Mouse (Mus musculus): Measurements from ENCODE around the gene Gm21992.
A peak's percentile ranks its signal among the peaks of the same experiment; 100 is the strongest.

Gm21992 gene

DNA sequence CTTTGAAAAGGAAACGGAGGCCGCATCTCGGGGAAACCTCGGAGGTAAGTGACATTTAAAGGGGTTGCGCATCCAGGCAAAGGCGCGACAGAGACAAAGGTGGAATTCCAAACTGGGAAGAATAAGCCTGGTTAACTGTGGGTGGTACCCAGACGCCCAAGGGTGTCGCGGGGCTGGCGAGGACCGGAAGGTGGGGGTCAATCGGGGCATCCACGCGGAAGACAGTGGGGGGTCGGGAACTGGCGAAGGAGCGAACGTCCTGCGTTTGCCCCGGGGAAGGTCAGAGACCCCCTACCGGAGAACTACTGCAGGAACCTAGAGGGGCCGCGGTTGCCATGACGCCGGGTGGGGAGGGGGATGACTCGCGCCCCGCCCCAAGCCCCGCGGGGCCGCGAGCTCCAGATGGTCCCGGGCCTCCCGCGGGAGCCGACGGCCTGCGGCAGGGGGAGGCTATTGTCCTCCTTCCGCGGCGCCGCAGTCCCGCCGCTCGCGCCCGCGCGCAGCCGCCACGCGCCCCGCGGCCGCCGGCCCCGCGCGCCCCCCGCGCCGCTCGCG lies 99.7 kb downstream of the Gm21992 start:
- DNase-seq (ENCODE audit: low spot score), result no peak

DNA sequence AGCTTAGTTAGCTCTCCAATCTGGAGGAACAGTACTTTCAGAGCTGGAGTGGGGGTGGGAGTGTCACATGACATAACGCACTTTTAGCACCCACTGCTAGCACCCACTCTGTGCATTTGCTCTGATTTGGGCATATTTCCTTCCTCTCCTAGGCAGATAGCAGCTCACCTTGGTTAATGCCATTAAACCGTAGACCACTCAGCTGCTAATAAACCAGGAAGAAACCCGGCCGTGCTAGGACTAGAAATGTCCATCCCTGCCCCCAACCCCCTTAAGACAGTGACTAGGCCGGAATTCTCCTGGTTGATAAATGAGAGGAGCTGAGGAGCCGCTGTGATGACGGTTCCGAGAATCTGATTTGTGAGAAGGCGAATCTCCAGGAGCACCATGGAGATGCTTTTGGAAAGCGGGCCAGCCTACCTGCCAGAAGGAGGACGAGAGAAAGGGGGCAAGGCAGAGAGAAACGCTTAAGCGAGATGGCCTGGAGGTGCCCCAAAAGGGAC lies 100.3 kb downstream of the Gm21992 start, which contains the start of gene Sptbn2:
TSS of gene Sptbn2 (plus strand) at position 70 of the 503 bp plus-strand sequence.
- no peak for DNase-seq (ENCODE audit: low spot score)

DNA sequence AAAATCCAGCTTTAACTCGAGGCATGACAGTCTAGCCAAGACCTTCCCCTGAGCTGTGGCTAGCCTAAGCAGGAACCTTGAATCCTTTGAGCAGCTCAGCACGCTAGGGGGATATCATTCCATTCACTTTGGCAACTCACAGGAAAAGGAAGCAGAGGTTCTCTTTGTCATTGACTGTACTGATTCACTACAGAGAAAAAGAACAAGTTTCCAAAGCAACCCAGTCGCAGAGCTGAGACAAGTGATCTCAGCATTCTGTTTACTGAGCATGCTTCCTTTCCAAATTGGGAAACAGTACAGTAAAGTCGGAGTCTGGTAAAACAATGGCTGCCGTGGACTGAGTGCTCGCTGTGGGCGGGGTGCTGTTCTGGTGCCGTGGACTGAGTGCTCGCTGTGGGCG lies 102.6 kb downstream of the Gm21992 start:
- DNase-seq (ENCODE audit: low spot score), result no peak

DNA sequence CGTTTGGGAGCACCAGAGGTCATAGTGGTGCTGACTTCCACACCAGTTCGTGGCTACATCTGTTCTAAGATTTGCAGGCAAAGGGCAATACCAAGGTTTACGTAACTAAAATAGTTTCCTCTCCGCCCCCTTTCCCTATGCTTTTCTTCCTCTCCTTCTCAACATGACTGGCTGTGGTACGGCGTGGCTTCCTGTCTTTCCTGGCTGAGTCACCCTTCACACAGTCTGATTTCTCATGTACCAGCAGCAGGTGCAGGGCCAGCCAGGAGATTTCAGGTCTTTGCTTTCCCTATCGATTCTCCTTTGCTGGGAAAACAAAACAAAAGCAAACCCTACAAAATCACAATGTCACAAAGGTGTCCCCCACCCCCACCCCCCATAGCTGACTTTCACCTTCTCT lies 110.2 kb downstream of the Gm21992 start:
- DNase-seq (ENCODE audit: low spot score), result no peak

DNA sequence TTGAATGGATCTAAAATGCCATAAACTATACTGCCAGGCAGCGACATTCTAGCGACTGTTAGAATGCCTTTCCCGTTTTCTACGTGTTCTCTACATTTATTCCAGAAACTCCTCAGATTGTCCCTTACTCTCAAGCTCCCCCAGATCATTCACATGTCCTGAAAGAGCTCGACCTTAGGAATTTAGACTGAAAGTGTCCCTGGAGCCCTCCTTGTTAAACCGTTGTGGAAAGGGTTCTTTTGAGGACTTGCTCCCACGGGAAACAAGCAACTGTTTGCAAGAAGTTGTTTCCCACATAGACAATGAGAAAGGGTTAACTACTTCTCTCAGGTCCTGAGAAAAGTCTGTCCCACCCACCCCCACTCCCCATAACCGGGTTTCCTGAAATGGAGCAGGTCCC lies 110.8 kb downstream of the Gm21992 start:
- DNase-seq (ENCODE audit: low spot score), result no peak

DNA sequence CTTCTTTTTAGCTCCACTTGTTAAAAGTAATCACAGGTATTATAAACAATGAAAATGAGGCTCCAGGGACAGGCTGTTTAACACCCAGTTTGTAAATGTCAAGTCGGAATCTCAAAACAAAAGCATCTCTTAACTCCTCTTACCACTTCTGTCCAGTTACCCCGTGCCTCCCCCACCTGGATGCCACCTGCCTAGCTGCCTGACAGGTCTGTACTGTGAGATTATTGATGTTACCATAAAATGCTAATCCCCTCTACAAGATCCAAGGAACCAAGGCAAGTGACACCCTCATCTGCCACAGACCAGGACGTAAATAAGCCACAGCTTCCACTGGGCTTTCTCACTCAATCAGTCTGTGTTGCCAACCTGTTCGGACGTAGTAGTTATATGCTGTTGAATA lies 111.6 kb downstream of the Gm21992 start:
- no peak for DNase-seq (ENCODE audit: low spot score)

DNA sequence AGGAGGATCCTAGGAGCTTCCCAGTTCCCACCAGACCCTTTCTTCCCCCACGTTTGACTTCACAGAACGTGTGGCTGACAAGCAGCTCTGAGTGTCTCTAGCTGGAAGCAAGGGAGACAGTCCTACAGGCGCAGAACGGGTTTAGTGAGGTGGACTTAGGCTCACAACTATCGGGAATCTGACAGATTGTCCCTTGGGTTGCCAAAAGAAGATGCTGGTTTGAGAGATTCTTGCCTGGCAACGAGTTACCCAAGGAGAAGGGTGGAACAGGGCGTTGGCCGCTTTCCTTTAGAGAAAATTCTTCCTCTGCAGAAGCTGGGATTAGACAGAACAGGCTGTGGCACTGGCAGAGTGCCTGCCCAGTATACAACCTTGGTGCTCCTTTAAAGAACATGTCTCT lies 112.6 kb downstream of the Gm21992 start:
- no peak for DNase-seq (ENCODE audit: low spot score)

DNA sequence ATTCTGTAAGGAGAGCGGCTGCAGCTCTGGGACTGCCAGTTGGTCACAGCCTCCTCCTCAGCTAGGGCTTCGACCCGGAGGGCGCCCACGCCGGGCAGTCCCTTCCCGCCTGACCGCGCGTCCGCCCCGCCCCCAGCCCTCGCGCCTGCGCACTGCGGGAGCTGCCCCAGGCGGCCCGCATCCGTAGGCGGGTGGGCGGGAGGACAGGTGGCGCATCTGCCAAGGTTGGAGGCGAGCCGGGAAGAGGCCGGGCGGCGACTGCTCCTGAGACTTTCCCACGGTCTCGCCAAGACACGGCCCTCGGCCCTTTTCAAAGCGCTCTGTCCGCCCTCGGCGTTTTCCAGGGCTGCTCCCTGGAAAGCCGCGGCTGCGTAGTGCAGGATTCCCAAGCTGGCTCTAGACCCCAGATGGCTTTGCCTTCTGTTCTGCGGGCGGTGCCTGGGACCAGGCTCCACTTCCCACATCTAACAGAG lies 113.2 kb downstream of the Gm21992 start, which contains the start of gene Gm960:
TSS of gene Gm960 (minus strand) at position 464 of the 473 bp plus-strand sequence.
- DNase-seq (ENCODE audit: low spot score), result peak; percentile 89

DNA sequence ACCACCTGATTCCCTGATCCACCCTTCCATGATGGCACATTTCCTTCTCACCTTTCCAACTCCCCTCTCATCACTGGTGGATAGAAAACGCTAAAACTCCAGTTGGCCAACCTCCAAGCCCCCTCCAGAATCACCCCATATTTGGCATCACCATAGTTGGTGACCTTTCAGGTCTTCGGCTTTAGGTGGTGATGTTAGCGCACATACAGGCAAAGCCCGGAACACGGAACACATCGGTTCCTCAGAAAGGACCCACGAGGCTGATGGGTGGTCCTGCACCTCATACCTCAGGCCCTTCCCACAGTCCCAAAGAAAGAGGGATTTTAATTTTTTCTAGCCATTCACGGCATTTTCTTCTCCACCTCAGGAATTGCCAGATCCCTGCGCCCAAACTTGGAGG lies 113.7 kb downstream of the Gm21992 start:
- DNase-seq (ENCODE audit: low spot score), result no peak

DNA sequence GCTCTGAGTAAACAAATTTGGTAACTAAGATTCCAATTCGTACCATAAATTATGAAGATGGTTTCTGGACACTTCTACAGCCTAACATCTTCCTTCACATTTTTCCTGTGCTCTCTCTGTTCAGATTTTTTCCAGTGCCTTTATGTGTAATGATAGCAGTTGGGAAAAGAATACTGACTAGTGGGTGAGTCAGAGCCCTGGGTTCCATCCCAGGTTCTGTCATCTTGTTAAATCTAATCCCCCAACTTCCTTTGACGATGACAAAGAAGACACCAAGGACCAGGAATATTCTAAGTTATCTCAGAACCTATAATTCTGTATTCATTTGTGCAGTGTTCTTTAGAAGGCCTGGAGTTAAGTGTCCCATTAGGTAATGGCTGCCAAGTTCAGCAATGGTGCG lies 114.3 kb downstream of the Gm21992 start:
- DNase-seq (ENCODE audit: low spot score), result no peak

DNA sequence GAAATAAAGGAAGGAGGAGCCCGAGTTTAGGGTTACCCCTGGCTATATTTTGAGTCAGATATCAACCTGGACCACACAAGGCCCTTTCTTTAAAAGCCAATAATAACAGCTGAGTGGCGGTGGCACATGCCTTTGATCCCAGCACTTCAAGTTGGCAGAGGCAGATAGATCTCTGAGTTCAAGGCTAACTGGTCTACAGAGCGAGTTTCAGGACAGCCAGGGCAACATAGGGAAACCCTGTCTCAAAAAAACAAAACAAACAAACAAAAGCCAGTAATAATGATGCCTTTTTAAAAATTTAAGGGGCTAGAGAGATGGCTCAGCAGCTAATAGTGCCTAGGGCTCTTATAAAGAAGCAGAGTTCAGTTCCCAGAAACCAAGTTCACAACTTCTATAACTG lies 117.1 kb downstream of the Gm21992 start:
- DNase-seq (ENCODE audit: low spot score), result no peak

Measured in testis, postnatal 10 days (tissue).